In genomic region chr6:5313951-5314590, GRCm38 (mm10) we compare ENCODE assay signal across 20 mouse cellular contexts. TPM values are rescaled to one million over a fixed set of nuclear protein-coding genes. Genes with fewer than 3 reads are reported as not detected.
DNase-seq lines count a peak whose midpoint lies in the region; ATAC-seq and TF ChIP-seq lines count a peak whose summit lies in the region.
"Had no signal": no experiment of that assay in that cellular context is flagged by ENCODE, and none has a peak within 500 bp of the region (broad histone marks: within the 10 kb centered on the region; RNA-seq: fewer than 3 reads in every experiment).

No protein-coding gene starts in this region.

- H3K9me3 ChIP-seq in intestine, embryonic 15.5 days, result no peaks in the 10 kb centered on the region
- no peaks in the 10 kb centered on the region for H3K9me3 ChIP-seq in intestine, postnatal 0 days (ENCODE audit: control insufficient read depth)
- H3K9me3 ChIP-seq in liver, embryonic 16.5 days (replicated peaks; ENCODE audit: control insufficient read depth, low read length), result no peaks in the 10 kb centered on the region
- no peaks in the 10 kb centered on the region for H3K9me3 ChIP-seq in stomach, embryonic 16.5 days (replicated peaks; ENCODE audit: control insufficient read depth, low read length)
- H3K9me3 ChIP-seq: heart, embryonic 15.5 days; limb, embryonic 10.5 days had no signal

- WGBS in intestine, embryonic 15.5 days, result 78% methylated on average over 5 of the region's 5 CpGs
- WGBS in intestine, postnatal 0 days, result 87% methylated on average over 5 of the region's 5 CpGs
- 65% methylated on average over 5 of the region's 5 CpGs for WGBS in bone marrow, adult 2 months
- 39% methylated on average over 5 of the region's 5 CpGs for WGBS in liver, embryonic 16.5 days (ENCODE audit: insufficient replicate concordance)
- WGBS in stomach, embryonic 16.5 days, result 72% methylated on average over 5 of the region's 5 CpGs

- peak; percentile 48; the same call in 1 of the 2 replicates for ATAC-seq in intestine, embryonic 15.5 days
- ATAC-seq in intestine, postnatal 0 days, result no peak
- ATAC-seq in liver, embryonic 16.5 days (ENCODE audit: low read depth), result peak; percentile 39
- peak; percentile 33; the same call in 1 of the 2 replicates for ATAC-seq in stomach, embryonic 16.5 days (ENCODE audit: insufficient read depth, low FRiP score)
- ATAC-seq: forebrain, embryonic 16.5 days; inflammation-experienced regulatory T-cells, adult 6 months; midbrain, embryonic 16.5 days had no signal

- no peaks in the 10 kb centered on the region for H3K36me3 ChIP-seq in intestine, embryonic 15.5 days
- H3K36me3 ChIP-seq in intestine, postnatal 0 days (ENCODE audit: control insufficient read depth, insufficient read depth), result no peaks in the 10 kb centered on the region
- no peaks in the 10 kb centered on the region for H3K36me3 ChIP-seq in liver, embryonic 16.5 days (ENCODE audit: control insufficient read depth, insufficient read depth)
- no peaks in the 10 kb centered on the region for H3K36me3 ChIP-seq in stomach, embryonic 16.5 days (ENCODE audit: control insufficient read depth, insufficient read depth, low read length)
- H3K36me3 ChIP-seq: heart, embryonic 15.5 days; limb, embryonic 10.5 days had no signal

- H3K4me1 ChIP-seq in intestine, embryonic 15.5 days (replicated peaks), result no peaks in the 10 kb centered on the region
- peaks cover 4% of the 10 kb centered on the region; the same call in 1 of the 2 replicates for H3K4me1 ChIP-seq in intestine, postnatal 0 days (replicated peaks; ENCODE audit: control insufficient read depth, insufficient read depth, low read length)
- H3K4me1 ChIP-seq in bone marrow, adult 2 months (ENCODE audit: control insufficient read depth, insufficient read depth, low read length), result peaks cover 4% of the 10 kb centered on the region
- peaks cover 13% of the 10 kb centered on the region for H3K4me1 ChIP-seq in liver, embryonic 16.5 days (ENCODE audit: control insufficient read depth, low read depth, low read length)
- no peaks in the 10 kb centered on the region for H3K4me1 ChIP-seq in stomach, embryonic 16.5 days (ENCODE audit: control insufficient read depth, insufficient read depth, low read length)
- H3K4me1 ChIP-seq: limb, embryonic 10.5 days had no signal

- H3K4me3 ChIP-seq in intestine, embryonic 15.5 days (replicated peaks), result no peak overlapping the region
- no peak overlapping the region for H3K4me3 ChIP-seq in intestine, postnatal 0 days (ENCODE audit: low read depth, low read length)
- no peak overlapping the region for H3K4me3 ChIP-seq in bone marrow, adult 2 months (replicated peaks; ENCODE audit: control insufficient read depth, low read depth, low read length)
- no peak overlapping the region for H3K4me3 ChIP-seq in liver, embryonic 16.5 days (ENCODE audit: low read depth, low read length)
- no peak overlapping the region for H3K4me3 ChIP-seq in stomach, embryonic 16.5 days (replicated peaks; ENCODE audit: low read length)
- H3K4me3 ChIP-seq: heart, embryonic 15.5 days; limb, embryonic 10.5 days had no signal

- DNase-seq in thymus, postnatal 10 days (ENCODE audit: low spot score in 2 of 2), result no peak
- DNase-seq in c-Kit-positive CD71-positive TER-119-positive erythroid progenitor cells, embryonic 14.5 days (ENCODE audit: low spot score), result no peak
- DNase-seq: B cell, adult 2 months; cerebellum, adult 11 months; cerebellum, postnatal 36 days; heart, adult 18-20 months; lung, adult 2 months; thymus, postnatal 4 days had no signal

- no peaks in the 10 kb centered on the region for H3K27me3 ChIP-seq in intestine, embryonic 15.5 days (replicated peaks)
- H3K27me3 ChIP-seq in intestine, postnatal 0 days (replicated peaks; ENCODE audit: control insufficient read depth, insufficient read depth, low read length), result no peaks in the 10 kb centered on the region
- H3K27me3 ChIP-seq in liver, embryonic 16.5 days (ENCODE audit: control insufficient read depth, insufficient read depth, low read depth, low read length), result no peaks in the 10 kb centered on the region
- no peaks in the 10 kb centered on the region for H3K27me3 ChIP-seq in stomach, embryonic 16.5 days (ENCODE audit: control insufficient read depth, insufficient read depth, low read length)
- H3K27me3 ChIP-seq: heart, embryonic 15.5 days had no signal

- TF ChIP-seq POLR2A in bone marrow, adult 2 months (IDR thresholded peaks at IDR 0.05; ENCODE audit: borderline replicate concordance, control insufficient read depth, low read depth, low read length), result no peak

- H3K4me2 ChIP-seq in intestine, embryonic 15.5 days (replicated peaks), result no peak overlapping the region
- H3K4me2 ChIP-seq in intestine, postnatal 0 days (replicated peaks; ENCODE audit: low read depth), result no peak overlapping the region
- H3K4me2 ChIP-seq in liver, embryonic 16.5 days (ENCODE audit: low read depth, low read length), result no peak overlapping the region
- H3K4me2 ChIP-seq in stomach, embryonic 16.5 days (ENCODE audit: low read depth, low read length), result no peak overlapping the region
- H3K4me2 ChIP-seq: heart, embryonic 15.5 days had no signal

- no peak overlapping the region for H3K9ac ChIP-seq in intestine, embryonic 15.5 days
- no peak overlapping the region for H3K9ac ChIP-seq in intestine, postnatal 0 days (ENCODE audit: low read depth, low read length)
- H3K9ac ChIP-seq in liver, embryonic 16.5 days (ENCODE audit: low read depth, low read length), result no peak overlapping the region
- no peak overlapping the region for H3K9ac ChIP-seq in stomach, embryonic 16.5 days (ENCODE audit: low read length)
- H3K9ac ChIP-seq: heart, embryonic 15.5 days had no signal

- no peak for TF ChIP-seq CTCF in intestine, postnatal 0 days (IDR thresholded peaks at IDR 0.05; ENCODE audit: low read depth)
- no peak for TF ChIP-seq CTCF in bone marrow, adult 2 months (IDR thresholded peaks at IDR 0.05; ENCODE audit: control insufficient read depth, insufficient read depth, low read length)

- no peak overlapping the region for H3K27ac ChIP-seq in intestine, embryonic 15.5 days
- H3K27ac ChIP-seq in intestine, postnatal 0 days (ENCODE audit: low read depth, low read length), result no peak overlapping the region
- peak overlapping the region; percentile 56 for H3K27ac ChIP-seq in bone marrow, adult 2 months (ENCODE audit: control insufficient read depth, insufficient read depth, low read depth, low read length, poor library complexity)
- H3K27ac ChIP-seq in liver, embryonic 16.5 days (ENCODE audit: low read length), result peak overlapping the region; percentile 75
- H3K27ac ChIP-seq in stomach, embryonic 16.5 days (ENCODE audit: low read length), result no peak overlapping the region
- H3K27ac ChIP-seq: heart, embryonic 15.5 days; kidney, postnatal 0 days; limb, embryonic 10.5 days; macrophage had no signal

RNA-seq across cellular contexts. Expression of gene Pon2, which starts 15.8 kb away (rescaled TPM):
- 58.4 and 64.5 TPM in 2 replicates for polyA plus RNA-seq in intestine, embryonic 15.5 days (2015; fragmentation: Nextera tagmentation; extraction: Ambion mirVana)
- polyA plus RNA-seq in intestine, postnatal 0 days (2015; fragmentation: Nextera tagmentation; extraction: Ambion mirVana), result 179 and 207 TPM in 2 replicates
- polyA plus RNA-seq in bone marrow, adult 2 months (2011; ENCODE audit: insufficient read depth, insufficient read length, low replicate concordance, missing spikeins), result 25.4 and 38.7 TPM in 2 replicates
- 45.5 and 48.2 TPM in 2 replicates for polyA plus RNA-seq in liver, embryonic 16.5 days (2015; fragmentation: Nextera tagmentation; extraction: Ambion mirVana)
- 77.9 and 86.6 TPM in 2 replicates for polyA plus RNA-seq in stomach, embryonic 16.5 days (2015; fragmentation: Nextera tagmentation; extraction: Ambion mirVana)

RNA-seq across cellular contexts. Expression of gene Pon3, which starts 58.0 kb away (rescaled TPM):
- 22.4 and 23.5 TPM in 2 replicates for polyA plus RNA-seq in intestine, embryonic 15.5 days (2015; fragmentation: Nextera tagmentation; extraction: Ambion mirVana)
- polyA plus RNA-seq in intestine, postnatal 0 days (2015; fragmentation: Nextera tagmentation; extraction: Ambion mirVana), result 62.9 and 66.0 TPM in 2 replicates
- 2.8 and 4.2 TPM in 2 replicates for polyA plus RNA-seq in bone marrow, adult 2 months (2011; ENCODE audit: insufficient read depth, insufficient read length, low replicate concordance, missing spikeins)
- polyA plus RNA-seq in liver, embryonic 16.5 days (2015; fragmentation: Nextera tagmentation; extraction: Ambion mirVana), result 25.8 and 26.6 TPM in 2 replicates
- 19.0 and 20.1 TPM in 2 replicates for polyA plus RNA-seq in stomach, embryonic 16.5 days (2015; fragmentation: Nextera tagmentation; extraction: Ambion mirVana)

Comparison
In these comparisons a context has a peak if more than half of its experiments do, and no peak if none do; other contexts are left out.
1. H3K27ac ChIP-seq: peak in bone marrow, adult 2 months (single experiment) and liver, embryonic 16.5 days (single experiment); none in intestine, embryonic 15.5 days (single experiment), intestine, postnatal 0 days (single experiment) and stomach, embryonic 16.5 days (single experiment).